Mouse (Mus musculus) gastrocnemius, adult 8-10 months (tissue): ENCODE measurements at regions not wholly inside any gene's neighbourhood (a gene's known extent, or its start where the extent isn't known, plus 50 kb on each side); places are given as distances from the start of the nearest gene placed in this dataset.
"Not testable (repeated sequence)": the region's sequence is repeated elsewhere in the genome, so short reads cannot be mapped to it uniquely, and the experiment has no call there.

ENCODE experiments used
- DNase-seq, 2 experiments: peaks; one replicate each; pipeline ENCODE4 v3.0.0; 2022; ENCODE audit warnings: low spot score in 2 of 2

DNA sequence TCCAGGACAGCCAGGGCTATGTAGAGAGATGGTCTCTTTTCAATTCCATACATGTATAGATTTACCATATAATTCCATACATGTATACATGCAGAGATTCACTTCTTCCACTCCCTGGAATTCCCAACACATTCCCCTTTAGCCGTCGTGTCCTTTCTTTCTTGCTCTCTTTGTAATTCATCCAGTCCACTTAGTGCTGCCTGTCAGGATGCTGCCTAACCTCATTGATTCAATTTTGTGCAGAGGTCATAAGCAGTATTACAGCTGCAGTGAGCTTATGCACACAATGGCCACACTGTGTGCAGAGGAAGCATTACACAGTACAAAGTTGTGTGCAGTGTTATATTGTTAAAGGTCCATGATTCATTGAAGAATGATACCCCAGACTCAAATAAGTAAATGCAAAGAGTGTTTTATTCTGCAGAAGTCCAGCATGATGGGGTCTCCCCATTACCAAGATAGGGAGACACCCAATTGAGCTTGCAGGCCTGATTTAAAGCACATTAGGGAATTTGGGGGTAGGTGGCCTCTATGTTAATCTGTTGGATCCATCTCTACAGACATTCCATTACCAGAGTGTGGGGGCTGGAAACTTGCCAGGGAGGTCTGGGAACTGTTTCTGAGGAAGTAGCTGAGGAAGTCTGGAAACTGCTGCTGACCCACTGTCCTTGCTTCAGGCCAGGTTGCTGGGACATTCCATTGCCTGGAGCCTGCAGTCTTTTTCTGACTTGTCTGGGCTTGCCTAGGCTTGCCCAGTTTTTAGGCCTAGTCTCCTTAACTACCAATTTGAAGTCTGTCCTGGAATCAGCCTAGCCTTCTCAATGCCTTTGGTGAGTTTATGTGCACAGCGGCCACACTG, 72.8 kb downstream of the Fam161a start:
- DNase-seq, result no peak

DNA sequence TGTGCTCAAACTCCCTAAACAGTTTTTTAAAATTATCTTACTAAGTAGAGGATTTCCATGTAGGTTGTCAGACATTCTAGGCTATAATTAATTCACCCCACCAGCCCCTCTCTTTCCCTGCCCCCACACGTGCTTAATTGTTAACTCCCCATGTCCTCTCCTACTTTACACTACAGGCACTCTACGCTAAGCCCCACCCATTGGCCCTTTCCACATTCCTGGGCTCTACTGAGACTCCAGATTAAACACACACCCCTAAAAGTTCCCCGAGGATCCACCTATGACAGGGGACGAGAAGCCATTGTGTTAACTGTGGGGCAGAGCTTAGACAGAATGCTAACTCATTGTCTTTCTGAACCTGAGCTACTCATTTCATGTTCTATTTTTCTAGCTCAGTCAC, 74.3 kb downstream of the Fam161a start:
- no peak for DNase-seq

DNA sequence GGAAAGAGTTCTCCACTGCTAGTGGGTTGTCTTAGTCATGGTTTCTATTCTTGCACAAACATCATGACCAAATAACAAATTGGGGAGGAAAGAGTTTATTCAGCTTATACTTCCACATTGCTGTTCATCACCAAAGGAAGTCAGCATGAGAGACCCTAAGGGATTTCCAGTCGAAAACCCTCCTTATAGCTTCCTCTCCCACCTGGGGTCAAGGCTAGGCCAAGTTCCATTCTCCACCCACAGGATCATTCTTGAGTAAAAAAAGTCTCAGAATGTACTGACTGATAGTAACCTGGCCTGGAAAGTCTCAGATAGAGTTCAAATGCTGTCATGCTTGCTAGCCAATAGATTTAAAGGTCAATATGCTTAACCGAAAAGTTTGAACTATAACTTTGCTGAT, 76.5 kb downstream of the Fam161a start:
- DNase-seq, result not testable (repeated sequence)

DNA sequence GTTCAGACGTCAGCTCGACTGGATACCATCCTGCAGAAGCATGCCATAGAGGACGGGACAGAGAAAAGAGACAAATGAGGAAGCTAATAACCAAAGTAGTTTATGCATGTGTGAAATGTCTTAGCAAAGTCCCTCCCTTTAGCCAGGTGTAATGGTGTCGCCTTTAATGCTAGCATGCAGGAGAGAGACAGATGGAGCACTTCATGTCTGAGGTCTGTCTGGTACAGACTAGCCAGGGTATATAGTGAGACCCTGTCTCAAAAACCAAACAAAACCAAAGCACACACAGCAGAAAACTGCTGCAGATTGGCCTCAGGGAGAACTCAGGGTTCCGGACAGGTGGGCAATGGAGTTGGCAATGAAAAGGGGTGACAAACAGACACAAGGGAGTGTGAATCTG, 88.0 kb downstream of the Fam161a start:
- no peak for DNase-seq

DNA sequence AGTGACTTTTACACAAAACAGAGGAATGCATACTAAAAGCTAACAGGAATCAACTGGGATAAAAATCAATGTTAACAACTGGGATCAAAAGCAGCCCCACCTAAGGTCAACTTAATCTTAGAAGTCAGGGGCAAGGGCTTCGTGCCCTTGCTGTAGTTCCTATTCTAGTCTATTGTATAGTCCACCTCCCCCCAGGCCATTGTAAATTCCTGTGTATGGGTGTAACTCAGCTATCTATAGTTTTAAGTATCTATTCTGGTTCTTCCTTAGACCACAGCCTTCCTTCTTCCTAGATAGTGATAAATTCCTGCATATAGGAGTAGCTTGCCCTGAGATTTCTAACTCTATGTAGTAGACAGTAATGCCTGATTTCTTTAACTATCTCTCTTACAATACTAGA, 88.4 kb downstream of the Fam161a start:
- DNase-seq, result not testable (repeated sequence)

DNA sequence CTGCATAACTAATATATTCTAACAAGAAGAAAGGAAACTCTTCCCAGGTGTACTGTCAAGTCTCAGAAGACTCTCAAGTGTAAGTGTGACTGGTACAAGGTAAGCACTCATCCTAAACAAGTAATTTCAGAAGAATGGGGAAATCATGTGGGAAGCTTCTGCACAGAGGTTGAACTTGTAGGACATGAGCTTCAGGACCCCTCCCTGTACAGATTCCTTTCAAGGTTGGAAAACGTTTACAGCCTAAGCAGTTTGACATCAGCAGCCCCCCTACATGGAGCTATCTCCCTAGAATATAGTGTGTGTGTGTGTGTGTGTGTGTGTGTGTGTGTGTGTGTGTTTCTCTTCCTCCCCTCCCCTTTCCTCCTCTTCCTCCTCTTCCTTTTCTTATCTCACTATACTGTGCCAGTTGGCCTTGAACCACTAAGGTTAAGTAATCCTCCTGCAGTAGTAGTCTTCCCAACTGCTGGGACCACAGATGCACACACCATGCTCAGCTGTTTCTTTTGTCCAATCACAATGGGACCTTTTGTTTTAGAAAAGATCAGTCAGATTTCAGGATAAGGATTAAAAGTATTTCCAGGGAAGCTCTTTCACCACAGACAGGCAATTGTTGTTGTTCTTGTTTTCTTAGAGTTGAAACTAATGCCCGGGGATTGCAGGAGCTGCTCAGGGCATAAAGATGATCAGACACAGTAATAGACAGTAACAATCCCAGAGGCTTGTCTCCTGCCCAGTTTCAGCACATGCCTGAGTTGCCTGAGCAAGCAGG, 89.3 kb downstream of the Fam161a start:
- DNase-seq, result no peak

DNA sequence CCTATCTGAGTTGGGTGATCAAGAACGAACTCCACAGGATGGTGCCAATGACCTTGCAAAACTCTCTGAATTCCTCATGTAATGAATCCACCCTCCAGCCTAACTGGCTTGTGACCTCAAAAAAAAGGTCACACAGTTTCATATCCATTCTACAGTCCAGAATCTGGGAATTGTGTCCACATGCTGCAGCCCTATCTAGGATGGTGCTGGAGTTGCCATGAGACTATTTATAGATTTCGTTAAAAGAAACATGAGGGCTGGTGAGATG, 89.8 kb downstream of the Fam161a start:
- DNase-seq, result no peak

DNA sequence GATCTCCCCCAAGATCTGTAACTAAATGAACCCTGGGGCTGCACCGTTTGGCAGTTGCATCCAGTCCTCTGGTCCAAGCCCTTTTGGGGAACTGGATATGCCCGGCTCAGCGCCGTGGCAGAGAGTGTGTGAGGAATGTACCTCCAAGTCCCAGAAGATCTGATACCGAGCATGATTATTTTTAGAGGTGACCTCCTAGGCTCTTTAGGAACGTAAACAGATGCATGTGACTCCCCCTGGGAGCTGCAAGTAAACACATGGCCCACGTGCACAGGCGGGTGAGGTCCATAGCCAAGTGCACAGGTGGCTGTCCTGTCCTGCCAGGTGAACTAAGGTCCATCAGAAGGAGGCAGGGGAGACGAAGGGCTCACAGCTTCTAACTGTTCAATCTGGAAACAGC, 107.3 kb downstream of the Fam161a start:
- peak; percentile 49 to 72 for DNase-seq

DNA sequence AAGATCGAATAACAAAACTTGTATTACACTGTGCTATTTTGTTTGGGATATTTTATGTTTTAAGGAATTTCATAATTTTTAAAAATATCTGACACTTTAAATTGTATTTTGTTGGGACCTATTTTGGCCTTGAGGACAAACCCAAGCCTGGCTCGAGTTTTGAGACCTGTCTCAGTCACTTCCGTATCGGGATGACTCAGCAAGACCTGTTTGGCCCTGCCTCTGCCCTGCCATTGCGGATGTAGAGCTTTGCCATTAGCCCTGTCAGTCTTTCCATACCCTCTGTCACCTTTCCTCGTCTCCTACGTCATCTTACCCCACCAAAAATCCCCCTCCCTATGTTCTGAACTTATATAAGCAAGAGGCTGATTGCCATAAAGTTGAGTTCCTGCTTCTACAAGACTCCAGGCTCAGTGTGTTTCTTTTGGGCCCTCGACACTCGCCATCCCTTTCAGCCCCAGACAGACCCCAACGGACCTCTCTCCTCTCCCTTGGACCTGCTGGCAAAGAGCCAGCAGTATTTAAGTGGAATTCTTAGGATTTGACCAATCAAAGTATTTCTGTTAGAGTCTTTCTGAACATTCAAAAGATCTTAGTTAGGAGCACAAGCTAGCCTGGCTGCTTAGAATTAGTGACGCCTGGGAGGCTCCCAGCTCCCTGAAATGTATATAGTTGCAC, 113.3 kb downstream of the Fam161a start:
- no peak for DNase-seq

DNA sequence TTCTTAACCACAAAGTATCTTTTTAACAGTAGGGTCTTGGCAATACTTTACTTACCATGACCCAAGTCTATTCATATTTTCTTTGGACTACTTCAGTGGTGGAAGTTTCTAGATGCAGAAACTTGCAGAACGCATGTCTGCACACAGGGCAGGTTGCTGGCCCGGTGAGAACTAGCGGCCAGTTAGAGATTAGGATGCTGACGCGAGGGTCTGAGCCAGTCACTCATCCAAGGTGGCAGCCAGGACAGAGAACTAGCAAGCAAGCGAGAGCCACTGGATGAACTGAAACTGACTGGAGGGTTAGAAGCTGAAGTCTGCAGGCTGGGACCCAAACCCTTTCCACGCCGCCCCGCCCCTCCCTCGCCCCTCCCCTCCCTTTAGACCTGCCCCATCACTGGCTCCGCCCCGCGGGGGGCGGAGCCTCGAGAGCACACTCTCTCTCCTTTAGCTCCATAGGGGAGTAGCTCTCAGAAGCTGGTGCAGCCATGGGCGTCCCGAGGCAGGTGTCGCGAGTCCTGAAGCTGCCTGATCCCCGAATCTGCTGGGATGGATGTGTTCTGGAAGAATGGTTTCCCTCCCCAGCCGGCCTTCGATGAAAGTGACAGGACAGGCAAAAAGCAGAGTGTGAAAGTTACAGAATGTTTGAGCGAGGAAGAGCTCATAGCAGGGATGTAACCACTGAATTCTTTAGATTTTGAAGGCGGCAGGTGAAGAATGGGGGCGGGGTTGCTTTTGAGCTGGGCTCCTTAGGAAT, 117.0 kb downstream of the Fam161a start:
- peak in 1 of 2 experiments; percentile 20 for DNase-seq

DNA sequence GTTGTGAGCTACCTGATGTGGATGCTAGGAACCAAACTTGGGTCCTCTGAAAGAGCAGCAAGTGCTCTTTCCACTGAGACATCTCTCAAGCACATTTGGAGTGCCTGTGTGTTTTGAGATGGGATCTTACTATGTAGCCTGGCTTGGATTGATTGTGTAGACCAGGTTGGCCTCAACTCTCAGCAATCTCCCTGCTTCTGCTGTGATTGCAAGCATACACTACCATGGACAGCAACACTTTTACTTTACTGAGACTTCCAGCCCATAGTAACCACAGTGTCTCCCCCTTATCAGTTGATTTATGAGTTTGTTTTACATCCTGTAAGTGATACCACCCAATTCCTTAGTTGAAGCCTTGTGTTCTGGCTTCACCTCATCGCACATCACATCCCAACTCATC, 123.8 kb downstream of the Fam161a start:
- DNase-seq, result no peak

DNA sequence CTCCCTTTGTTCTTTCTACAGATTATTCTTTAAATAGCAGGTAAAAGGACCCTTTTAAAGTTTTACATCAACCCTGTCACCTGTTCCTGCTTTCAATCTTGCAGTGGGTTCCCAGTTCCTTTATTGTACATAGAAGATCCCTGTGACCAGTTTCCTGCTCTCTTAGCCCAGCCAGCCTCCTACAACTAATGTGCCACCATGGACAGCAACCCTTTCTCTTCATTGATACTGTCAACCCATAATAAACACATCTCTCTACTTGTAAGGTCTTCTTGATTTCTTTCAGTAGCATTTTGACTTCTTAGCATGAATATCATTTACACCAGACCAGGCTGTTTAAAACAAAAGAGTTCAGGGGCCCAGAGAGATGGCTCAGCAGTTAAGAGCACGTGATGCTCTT, 124.2 kb upstream of the Xpo1 start:
- no peak for DNase-seq

DNA sequence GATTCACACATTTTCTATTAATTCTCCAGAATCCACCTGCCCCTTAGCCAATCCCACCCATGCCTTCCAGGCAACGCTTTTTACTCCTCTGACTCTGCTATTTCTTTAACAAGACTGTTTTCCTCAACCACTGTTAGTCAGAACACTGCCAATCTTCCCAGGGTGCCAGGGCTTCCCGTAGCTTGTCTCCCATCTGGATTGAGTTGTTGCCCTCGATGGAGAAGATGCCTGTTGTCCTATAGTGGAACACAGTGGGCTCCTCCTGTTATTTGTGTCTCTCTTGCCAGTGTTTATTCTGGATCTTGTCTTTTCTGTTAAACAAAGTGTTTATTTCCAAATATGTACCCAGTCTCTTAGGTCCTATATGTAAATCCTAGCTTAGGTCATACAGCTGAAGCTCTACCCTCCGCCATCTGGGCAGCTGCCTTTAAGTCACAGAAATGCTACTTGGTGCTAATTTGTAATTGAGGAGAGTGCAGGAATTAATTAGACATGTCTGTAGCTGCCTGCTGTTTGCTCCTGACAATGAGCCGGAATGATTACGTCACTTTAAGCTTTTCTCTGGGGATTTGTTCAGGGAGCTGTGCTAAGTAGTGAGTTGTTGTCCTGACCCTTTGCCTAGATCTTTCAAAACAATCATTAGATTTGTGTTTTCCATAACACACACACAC, 115.3 kb upstream of the Xpo1 start:
- DNase-seq, result no peak

DNA sequence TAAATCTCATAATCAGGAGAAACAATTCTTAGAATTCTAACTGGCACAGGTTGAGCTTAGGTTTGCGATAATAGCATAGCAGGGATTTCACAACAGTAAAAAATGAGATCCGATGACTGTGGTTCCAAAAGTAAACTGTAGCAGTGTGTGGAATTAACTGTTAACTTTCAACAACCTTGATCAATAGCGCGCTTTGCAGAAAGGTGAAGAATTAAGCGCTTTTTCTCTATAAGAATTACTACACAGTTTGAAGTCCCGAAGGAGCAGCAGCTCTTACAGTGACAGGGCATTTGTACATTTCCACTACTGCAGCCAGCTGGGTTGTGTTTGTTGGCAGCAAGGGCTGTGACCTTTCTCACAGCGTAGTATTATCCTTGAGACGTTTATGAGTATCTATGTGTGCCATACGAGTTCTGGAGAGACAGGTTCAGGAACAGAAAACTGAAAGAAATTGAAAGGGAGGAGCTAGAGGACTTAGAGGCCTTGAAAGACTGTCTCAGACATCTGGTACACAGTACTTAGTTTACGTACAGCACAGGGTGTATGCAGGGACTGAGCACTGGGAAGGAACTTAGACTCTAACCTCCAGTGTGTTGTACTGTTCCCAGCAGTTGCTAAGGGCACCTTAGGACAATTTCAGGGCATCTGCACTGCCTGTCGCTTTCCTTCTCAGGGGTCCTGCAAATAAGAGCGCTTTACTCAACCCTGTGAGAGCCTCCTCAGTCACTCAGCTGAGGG, 114.6 kb upstream of the Xpo1 start:
- peak in 1 of 2 experiments; percentile 11 for DNase-seq

DNA sequence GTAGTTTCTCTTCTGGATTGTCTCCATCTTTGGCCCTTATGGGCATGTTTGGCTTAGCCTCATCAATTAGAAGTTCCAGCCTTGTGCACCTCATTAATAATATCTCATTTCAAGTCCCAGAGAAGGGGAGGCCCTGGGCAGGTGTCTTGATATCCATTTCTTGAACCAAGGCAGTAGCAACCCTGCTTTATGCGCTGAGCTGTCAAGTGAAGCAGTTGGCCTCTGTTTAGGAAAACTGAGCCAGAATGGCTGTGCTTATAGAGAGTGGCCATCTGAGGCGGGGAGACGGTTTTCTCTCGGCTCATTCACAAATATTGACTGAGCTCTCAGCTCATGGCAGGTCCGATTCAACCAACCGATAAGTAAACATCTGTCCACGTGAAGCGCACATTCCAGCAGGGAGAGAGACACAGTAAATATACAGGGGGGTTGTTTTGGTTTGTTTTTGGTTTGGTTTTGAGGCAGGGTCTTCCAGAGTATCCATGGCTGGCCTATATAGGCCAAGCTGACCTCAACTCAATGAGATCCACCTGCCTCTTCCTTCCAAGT, 107.7 kb upstream of the Xpo1 start:
- DNase-seq, result no peak

DNA sequence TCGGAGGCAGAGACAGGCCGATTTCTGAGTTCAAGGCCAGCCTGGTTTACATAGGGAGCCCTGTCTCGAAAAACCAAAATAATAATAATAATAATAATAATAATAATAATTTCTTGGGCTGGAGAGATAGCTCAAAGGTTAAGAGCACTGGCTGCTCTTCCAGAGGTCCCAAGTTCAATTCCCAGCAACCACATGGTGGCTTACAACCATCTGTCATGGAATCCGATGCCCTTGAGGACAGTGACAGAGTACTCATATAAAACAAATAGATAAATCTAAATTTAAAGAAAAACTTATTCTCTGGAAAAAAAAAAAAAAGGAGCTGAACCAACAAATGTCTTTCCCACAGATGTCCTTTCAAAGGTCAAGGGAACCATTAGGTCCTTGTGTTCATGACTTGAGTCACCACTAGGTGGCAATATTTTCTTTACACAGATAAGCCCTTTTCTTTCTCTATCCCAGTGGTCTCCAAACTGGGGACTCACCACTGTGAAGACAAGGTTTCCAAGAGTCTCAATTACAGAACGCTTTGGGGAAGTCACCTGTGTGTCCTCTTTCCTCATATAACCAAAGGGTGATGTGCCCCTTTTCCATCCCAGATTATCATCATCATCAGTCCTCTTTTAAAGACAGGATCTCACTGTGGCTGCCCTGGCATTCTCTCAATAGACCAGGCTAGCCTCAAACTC, 106.1 kb upstream of the Xpo1 start:
- DNase-seq, result no peak

DNA sequence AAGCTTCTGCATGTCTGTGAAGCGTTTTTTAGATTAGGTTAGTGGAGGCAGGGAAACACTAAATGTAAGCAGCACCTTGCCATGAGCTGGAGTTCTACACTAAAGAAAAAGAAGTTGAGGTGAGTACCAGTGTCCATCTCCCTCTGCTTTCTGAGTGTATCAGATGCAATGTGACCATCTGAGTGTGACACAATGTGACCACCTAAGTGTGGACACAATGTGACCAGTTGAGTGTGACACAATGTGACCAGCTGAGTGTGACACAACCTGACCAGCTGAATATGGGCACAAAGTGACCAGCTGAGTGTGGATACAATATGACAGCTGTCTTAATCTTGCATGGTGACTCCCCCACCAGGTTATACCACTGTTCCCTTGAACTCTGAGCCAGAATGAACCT, 101.0 kb upstream of the Xpo1 start:
- no peak for DNase-seq

DNA sequence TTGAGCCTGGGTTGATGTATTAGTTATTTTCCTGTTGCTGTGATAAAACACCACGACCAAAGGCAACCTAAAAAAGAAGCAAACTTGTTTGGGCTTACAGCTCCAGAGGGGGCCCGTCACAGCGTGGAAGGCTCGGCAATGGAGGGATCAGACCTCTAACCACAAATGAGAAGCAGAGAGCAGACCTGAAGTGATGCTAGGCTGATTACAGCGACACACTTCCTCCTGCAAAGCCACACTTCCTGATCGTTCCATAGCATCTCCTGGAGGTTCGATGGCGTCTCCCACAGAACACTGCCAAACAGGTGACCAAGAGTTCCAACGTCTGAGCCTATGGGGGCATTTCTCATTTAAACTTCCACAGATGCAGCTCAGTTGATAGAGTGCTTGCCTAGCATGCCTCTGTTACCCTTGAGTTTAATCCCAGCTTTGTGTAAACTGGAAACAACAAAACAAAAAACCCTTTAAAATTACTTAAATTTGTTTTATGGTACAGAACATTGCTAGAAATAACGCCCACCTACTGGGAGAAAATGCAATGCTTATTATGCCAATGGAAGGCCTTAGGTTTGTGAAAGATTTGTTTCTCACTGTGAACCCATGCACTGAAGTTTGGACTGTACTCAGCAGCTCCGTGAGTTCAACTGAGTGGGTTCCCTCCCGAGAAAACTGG, 87.2 kb upstream of the Xpo1 start:
- DNase-seq, result no peak
